Mouse (Mus musculus) small intestine, adult 2 months (tissue): ENCODE results near the gene Abhd4.

Source experiments
- CTCF ChIP-seq: fragments of 200-500 bp; IDR thresholded peaks from 2 replicates; pipeline ENCODE4 v1.5.1; 2012; ENCODE audit warnings: low read depth, mild to moderate bottlenecking, control low read depth, inconsistent platforms, low read length, moderate library complexity, mixed read lengths; ENCODE audit not compliant: insufficient replicate concordance, insufficient read length; ENCODE audit errors: extremely low read depth
- POLR2A ChIP-seq: fragments of 200-500 bp; IDR thresholded peaks from 2 replicates; pipeline ENCODE4 v1.6.1; 2012; ENCODE audit warnings: low read depth, mild to moderate bottlenecking, control low read depth, inconsistent platforms, low read length, moderate library complexity

GRCm38 (mm10) chr14:54204786-54205185 lies 49.2 kb upstream of the Abhd4 start:
- TF ChIP-seq POLR2A (no peak), CTCF (no peak)
